Mouse (Mus musculus) ovary, adult 2 months (tissue): ENCODE data around the gene F5. TPM values are rescaled to one million over a fixed set of nuclear protein-coding genes. Genes with fewer than 3 reads are reported as not detected.

Experiments
- polyA plus RNA-seq: library from polyadenylated mRNA; depleted of rRNA; stranded (reverse); fragments of >200 nt; gene quantifications from 2 replicates; pipeline ENCODE4 v1.2.3, GENCODE M21; 2012; rRNA removed

Gene F5
- polyA plus RNA-seq, result 0.50 and 0.52 TPM in 2 replicates

DNA sequence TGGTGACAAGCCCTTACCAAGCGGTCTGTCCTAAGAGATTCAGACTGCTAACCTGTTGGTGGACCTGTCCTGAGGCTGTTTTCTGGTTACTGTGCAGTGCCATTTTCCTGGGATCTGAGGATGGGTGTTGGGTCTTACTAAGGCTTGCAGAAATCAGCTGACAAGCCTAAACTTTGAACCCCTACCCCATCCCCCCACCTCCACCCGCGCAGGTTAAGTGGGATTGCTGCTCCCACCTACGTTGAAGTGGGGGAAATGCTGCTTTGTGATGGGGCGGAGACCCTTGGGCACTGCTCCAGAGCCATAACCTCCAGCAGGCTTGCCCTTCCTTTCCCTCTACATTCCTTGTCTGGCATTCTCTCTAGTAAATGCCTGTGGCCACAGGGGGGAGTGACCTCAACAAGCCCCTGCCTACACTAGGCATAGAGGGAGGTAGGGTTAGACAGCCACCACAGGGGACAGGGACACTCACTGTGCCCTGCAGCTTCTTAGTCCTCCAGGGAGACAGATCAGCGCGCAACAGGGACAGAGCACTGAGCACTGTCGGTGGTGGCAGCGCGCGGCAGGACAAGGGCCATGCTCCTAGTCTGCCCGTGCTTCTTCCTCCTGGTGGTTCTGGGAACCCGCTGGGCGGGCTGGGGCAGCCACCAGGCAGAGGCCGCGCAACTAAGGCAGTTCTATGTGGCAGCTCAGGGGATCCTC is at the start of gene F5:
Gene F5 (plus strand): TSS at position 452 of the 702 bp plus-strand sequence.

DNA sequence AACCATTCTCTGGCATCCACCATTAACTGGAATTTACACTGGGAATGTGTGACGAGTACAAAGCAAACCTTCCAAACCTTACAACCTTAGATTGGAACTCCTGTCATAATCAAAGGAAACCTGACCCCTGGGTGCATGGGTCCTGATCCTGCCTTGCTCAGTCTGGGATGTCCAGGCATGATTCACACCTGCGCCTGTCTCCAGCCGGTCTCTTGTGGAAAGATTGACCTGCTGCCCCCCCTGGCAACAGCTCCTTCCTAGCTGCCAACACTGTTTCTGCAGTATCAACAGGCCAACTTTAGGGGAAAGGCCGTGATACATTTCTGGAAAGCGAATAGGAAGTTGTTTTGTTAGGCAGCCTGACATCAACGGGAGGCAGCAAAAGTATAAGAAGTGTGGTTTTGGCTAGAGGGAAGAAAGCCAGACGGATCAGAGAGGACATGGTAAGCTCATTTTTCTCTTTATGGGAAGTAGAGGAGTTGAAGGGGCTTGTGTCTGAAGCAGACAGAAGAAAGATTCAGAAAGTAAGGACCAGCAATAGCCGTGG is 36.6 kb upstream of the F5 start, which contains the start of gene Selp:
Gene Selp (plus strand): TSS at position 318 of the 547 bp plus-strand sequence.

DNA sequence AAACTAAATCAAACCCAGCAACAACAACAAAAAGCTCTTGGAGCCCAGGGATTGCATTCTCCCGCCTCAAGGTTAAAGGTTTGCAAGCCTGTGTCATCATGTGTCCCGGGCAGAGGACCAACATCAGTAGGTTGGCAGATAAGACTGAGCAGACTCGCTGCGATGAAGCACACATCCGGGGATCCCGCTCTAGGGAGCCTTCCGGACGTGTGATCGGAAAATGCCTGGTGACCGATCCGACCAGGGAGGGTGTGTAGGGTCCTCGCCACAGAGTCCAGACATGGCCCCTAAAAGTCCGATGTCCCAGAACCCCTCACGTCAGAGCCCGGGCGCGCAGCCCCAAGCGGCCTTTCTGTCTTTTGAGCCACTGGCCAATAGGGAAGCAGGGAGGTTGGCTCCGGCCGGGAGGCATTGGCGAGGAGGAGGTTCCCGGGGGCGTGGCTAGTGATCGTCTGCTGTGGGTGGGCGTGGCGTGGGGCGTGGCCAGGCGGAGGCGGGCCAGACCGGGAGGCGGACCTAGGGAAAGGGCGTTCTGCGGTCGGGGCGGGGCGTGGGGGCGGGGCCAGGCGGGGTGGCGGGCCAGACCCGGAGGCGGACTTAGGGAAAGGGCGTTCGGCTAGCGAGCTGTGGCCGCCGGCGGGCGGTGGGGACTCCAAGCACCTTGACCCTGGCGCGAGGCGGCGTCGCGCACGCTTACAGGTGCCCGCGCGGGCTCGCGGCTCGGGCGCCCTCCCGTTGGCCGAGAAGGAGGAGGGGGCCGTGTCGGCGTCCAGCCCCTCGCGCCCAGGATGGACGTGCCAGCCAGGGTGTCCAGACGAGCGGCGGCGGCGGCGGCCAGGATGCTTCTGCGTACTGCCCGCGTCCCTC is 97.1 kb downstream of the F5 start, which contains the start of gene Slc19a2:
Gene Slc19a2 (plus strand): TSS at position 582 of the 867 bp plus-strand sequence.

Other genes with a start within 250 kb of the F5 start
- 7.0 and 7.8 TPM in 2 replicates for gene Scyl3, start 222.7 kb upstream of the F5 start, polyA plus RNA-seq
- gene BC055324, start 157.0 kb upstream of the F5 start, polyA plus RNA-seq, result 1.8 and 3.6 TPM in 2 replicates
- 0.18 and 0.26 TPM in 2 replicates for gene Mettl18, start 156.9 kb upstream of the F5 start, polyA plus RNA-seq
- gene Sele, start 103.6 kb upstream of the F5 start, polyA plus RNA-seq, result 0.39 and 0.41 TPM in 2 replicates
- 0.30 and 0.38 TPM in 2 replicates for gene Sell, start 89.9 kb upstream of the F5 start, polyA plus RNA-seq
- gene Selp, start 36.6 kb upstream of the F5 start, polyA plus RNA-seq, result 5.6 and 6.8 TPM in 2 replicates
- 17.7 and 21.9 TPM in 2 replicates for gene Slc19a2, start 97.2 kb downstream of the F5 start, polyA plus RNA-seq
- 3.2 and 4.0 TPM in 2 replicates for gene Ccdc181, start 123.7 kb downstream of the F5 start, polyA plus RNA-seq
- 6.0 and 8.0 TPM in 2 replicates for gene Nme7, start 152.3 kb downstream of the F5 start, polyA plus RNA-seq
- 1.6 and 2.6 TPM in 2 replicates for gene Blzf1, start 155.7 kb downstream of the F5 start, polyA plus RNA-seq